Mouse (Mus musculus): ENCODE measurements around the gene Nif3l1. TPM values are rescaled to one million over a fixed set of nuclear protein-coding genes. Genes with fewer than 3 reads are reported as not detected.

Nif3l1 gene
- total RNA-seq (2014; rRNA removed), result 41.6 and 46.8 TPM in 2 replicates
- polyA plus RNA-seq (2015; fragmentation: Nextera tagmentation; extraction: Ambion mirVana), result 41.5 and 48.5 TPM in 2 replicates

GRCm38 (mm10) chr1:58445143-58445722 is at the start of gene Nif3l1, which contains the start of gene Ppil3:
Nif3l1 (plus strand) TSS chr1:58445151.
Ppil3 (minus strand) TSS chr1:58445486.
- no peaks in the 10 kb centered on the region for H3K27me3 ChIP-seq (ENCODE audit: insufficient read depth, low read length)
- peak within 1 kb of the TSS; percentile 61 for H3K4me2 ChIP-seq (ENCODE audit: low read depth)
- peaks cover 6% of the 10 kb centered on the region for H3K36me3 ChIP-seq (ENCODE audit: insufficient read depth)
- peak within 1 kb of the TSS; percentile 86 for H3K9ac ChIP-seq
- DNase-seq (peak; percentile 94), ATAC-seq (peak; percentile 98)
- H3K9me3 ChIP-seq (ENCODE audit: low read length), result no peaks in the 10 kb centered on the region
- WGBS, result 2% methylated on average over 33 of the region's 33 CpGs
- peaks cover 10% of the 10 kb centered on the region; the same call in 1 of the 2 replicates for H3K4me1 ChIP-seq (ENCODE audit: insufficient read depth)
- peak within 1 kb of the TSS; percentile 67 for H3K4me3 ChIP-seq (ENCODE audit: low read depth, low read length)
- TF ChIP-seq CTCF (IDR thresholded peaks at IDR 0.05; ENCODE audit: low read depth), result peak; percentile 50
- H3K27ac ChIP-seq (ENCODE audit: low read depth, low read length), result peak within 1 kb of the TSS; percentile 95

- no peak; the same call in 1 of the 2 replicates for TF ChIP-seq CTCF (IDR thresholded peaks at IDR 0.05; ENCODE audit: low read depth)
- no peak overlapping the region for H3K27ac ChIP-seq (ENCODE audit: low read depth, low read length)
- DNase-seq (no peak), ATAC-seq (no peak)
- peaks cover 9% of the 10 kb centered on the region; the same call in 1 of the 2 replicates for H3K4me1 ChIP-seq (ENCODE audit: insufficient read depth)
- no peak overlapping the region for H3K4me2 ChIP-seq (ENCODE audit: low read depth)
- H3K27me3 ChIP-seq (ENCODE audit: insufficient read depth, low read length), result no peaks in the 10 kb centered on the region
- H3K9me3 ChIP-seq (ENCODE audit: low read length), result no peaks in the 10 kb centered on the region
- no peak overlapping the region for H3K9ac ChIP-seq
- no peak overlapping the region for H3K4me3 ChIP-seq (ENCODE audit: low read depth, low read length)
- WGBS, result 91% methylated on average over 3 of the region's 3 CpGs
- H3K36me3 ChIP-seq (ENCODE audit: insufficient read depth), result peaks cover 37% of the 10 kb centered on the region
These were observed 49.6 kb upstream of the Nif3l1 start for GRCm38 (mm10) chr1:58395341-58395740.

GRCm38 (mm10) chr1:58396179-58396578 is 48.8 kb upstream of the Nif3l1 start:
- H3K4me1 ChIP-seq (ENCODE audit: insufficient read depth), result peaks cover 9% of the 10 kb centered on the region; the same call in 1 of the 2 replicates
- H3K9me3 ChIP-seq (ENCODE audit: low read length), result no peaks in the 10 kb centered on the region
- TF ChIP-seq CTCF (IDR thresholded peaks at IDR 0.05; ENCODE audit: low read depth), result peak; percentile 28; the same call in 1 of the 2 replicates
- H3K27me3 ChIP-seq (ENCODE audit: insufficient read depth, low read length), result no peaks in the 10 kb centered on the region
- DNase-seq (no peak), ATAC-seq (no peak)
- H3K4me3 ChIP-seq (ENCODE audit: low read depth, low read length), result no peak overlapping the region
- no peak overlapping the region for H3K27ac ChIP-seq (ENCODE audit: low read depth, low read length)
- WGBS, result 92% methylated on average over 1 of the region's 1 CpGs
- H3K36me3 ChIP-seq (ENCODE audit: insufficient read depth), result peaks cover 46% of the 10 kb centered on the region
- no peak overlapping the region for H3K4me2 ChIP-seq (ENCODE audit: low read depth)
- no peak overlapping the region for H3K9ac ChIP-seq

GRCm38 (mm10) chr1:58397731-58398130 is 47.2 kb upstream of the Nif3l1 start:
- no peak overlapping the region for H3K9ac ChIP-seq
- no peak for ATAC-seq
- no peak overlapping the region for H3K4me3 ChIP-seq (ENCODE audit: low read depth, low read length)
- no peak for TF ChIP-seq CTCF (IDR thresholded peaks at IDR 0.05; ENCODE audit: low read depth)
- no peaks in the 10 kb centered on the region for H3K4me1 ChIP-seq (ENCODE audit: insufficient read depth)
- 89% methylated on average over 6 of the region's 6 CpGs for WGBS
- peaks cover 61% of the 10 kb centered on the region for H3K36me3 ChIP-seq (ENCODE audit: insufficient read depth)
- H3K4me2 ChIP-seq (ENCODE audit: low read depth), result no peak overlapping the region
- H3K9me3 ChIP-seq (ENCODE audit: low read length), result no peaks in the 10 kb centered on the region
- DNase-seq, result no peak
- H3K27ac ChIP-seq (ENCODE audit: low read depth, low read length), result no peak overlapping the region
- no peaks in the 10 kb centered on the region for H3K27me3 ChIP-seq (ENCODE audit: insufficient read depth, low read length)

GRCm38 (mm10) chr1:58401396-58401795 is 43.6 kb upstream of the Nif3l1 start:
- Histone ChIP-seq H3K27me3 (ENCODE audit: insufficient read depth, low read length) (no peaks in the 10 kb centered on the region), H3K4me3 (ENCODE audit: low read depth, low read length) (no peak overlapping the region), H3K4me2 (ENCODE audit: low read depth) (no peak overlapping the region), H3K36me3 (ENCODE audit: insufficient read depth) (peaks cover 71% of the 10 kb centered on the region), H3K4me1 (ENCODE audit: insufficient read depth) (no peaks in the 10 kb centered on the region), H3K9me3 (ENCODE audit: low read length) (no peaks in the 10 kb centered on the region), H3K27ac (ENCODE audit: low read depth, low read length) (no peak overlapping the region), H3K9ac (no peak overlapping the region)
- no peak for DNase-seq
- ATAC-seq, result no peak
- WGBS, result 91% methylated on average over 6 of the region's 6 CpGs
- no peak for TF ChIP-seq CTCF (IDR thresholded peaks at IDR 0.05; ENCODE audit: low read depth)

GRCm38 (mm10) chr1:58403745-58404144 is 41.2 kb upstream of the Nif3l1 start:
- no peak for TF ChIP-seq CTCF (IDR thresholded peaks at IDR 0.05; ENCODE audit: low read depth)
- 95% methylated on average over 5 of the region's 5 CpGs for WGBS
- no peak overlapping the region for H3K27ac ChIP-seq (ENCODE audit: low read depth, low read length)
- no peak overlapping the region for H3K9ac ChIP-seq
- ATAC-seq (no peak), DNase-seq (no peak)
- no peak overlapping the region for H3K4me3 ChIP-seq (ENCODE audit: low read depth, low read length)
- H3K4me2 ChIP-seq (ENCODE audit: low read depth), result no peak overlapping the region
- no peaks in the 10 kb centered on the region for H3K9me3 ChIP-seq (ENCODE audit: low read length)
- peaks cover 62% of the 10 kb centered on the region for H3K36me3 ChIP-seq (ENCODE audit: insufficient read depth)
- H3K27me3 ChIP-seq (ENCODE audit: insufficient read depth, low read length), result no peaks in the 10 kb centered on the region
- H3K4me1 ChIP-seq (ENCODE audit: insufficient read depth), result no peaks in the 10 kb centered on the region

GRCm38 (mm10) chr1:58407321-58407720 is 37.6 kb upstream of the Nif3l1 start:
- no peak for TF ChIP-seq CTCF (IDR thresholded peaks at IDR 0.05; ENCODE audit: low read depth)
- no peaks in the 10 kb centered on the region for H3K4me1 ChIP-seq (ENCODE audit: insufficient read depth)

More at GRCm38 (mm10) chr1:58407321-58407720, 37.6 kb upstream of the Nif3l1 start:
- H3K9me3 ChIP-seq (ENCODE audit: low read length), result no peaks in the 10 kb centered on the region
- no peak overlapping the region for H3K4me2 ChIP-seq (ENCODE audit: low read depth)
- H3K36me3 ChIP-seq (ENCODE audit: insufficient read depth), result peaks cover 56% of the 10 kb centered on the region
- ATAC-seq (no peak), DNase-seq (no peak)
- H3K27ac ChIP-seq (ENCODE audit: low read depth, low read length), result no peak overlapping the region
- no peaks in the 10 kb centered on the region for H3K27me3 ChIP-seq (ENCODE audit: insufficient read depth, low read length)
- H3K9ac ChIP-seq, result no peak overlapping the region
- WGBS, result 96% methylated on average over 7 of the region's 7 CpGs
- H3K4me3 ChIP-seq (ENCODE audit: low read depth, low read length), result no peak overlapping the region

All from forebrain, postnatal 0 days (tissue).